Mouse (Mus musculus) small intestine, adult 2 months (tissue): ENCODE data around the gene Colca2.

Experiments used
- CTCF ChIP-seq: fragments of 200-500 bp; IDR thresholded peaks from 2 replicates; pipeline ENCODE4 v1.5.1; 2012; ENCODE audit warnings: low read depth, mild to moderate bottlenecking, control low read depth, inconsistent platforms, low read length, moderate library complexity, mixed read lengths; ENCODE audit not compliant: insufficient replicate concordance, insufficient read length; ENCODE audit errors: extremely low read depth
- POLR2A ChIP-seq: fragments of 200-500 bp; IDR thresholded peaks from 2 replicates; pipeline ENCODE4 v1.6.1; 2012; ENCODE audit warnings: low read depth, mild to moderate bottlenecking, control low read depth, inconsistent platforms, low read length, moderate library complexity

- no peak for TF ChIP-seq POLR2A
- TF ChIP-seq CTCF: no peak
These were observed 4.7 kb downstream of the Colca2 start for GRCm38 (mm10) chr9:51273581-51274154.
